Mouse (Mus musculus) heart, adult 2 months (tissue): Measurements from ENCODE around the gene Klc4. TPM values are rescaled to one million over a fixed set of nuclear protein-coding genes. Genes with fewer than 3 reads are reported as not detected.
A peak's percentile ranks its signal among the peaks of the same experiment; 100 is the strongest.

Experiments
- DNase-seq, 2 experiments: peaks; one replicate each; pipeline ENCODE4 v3.0.0; 2021
- H3K27ac ChIP-seq: fragments of 200-600 bp; 2 replicates; pipeline ENCODE4 v1.8.1; 2022
- H3K27me3 ChIP-seq: fragments of 200-500 bp; 2 replicates; pipeline ENCODE4 v1.6.1; 2012; ENCODE audit warnings: mild to moderate bottlenecking, low read length, inconsistent platforms, mixed read lengths; ENCODE audit not compliant: control insufficient read depth, insufficient read depth
- H3K36me3 ChIP-seq: fragments of 200-500 bp; 2 replicates; pipeline ENCODE4 v1.6.1; 2012; ENCODE audit warnings: low read length, inconsistent platforms; ENCODE audit not compliant: control insufficient read depth, insufficient read depth
- H3K4me1 ChIP-seq: fragments of 200-500 bp; 2 replicates; pipeline ENCODE4 v1.6.1; 2011; ENCODE audit warnings: low read length; ENCODE audit not compliant: control insufficient read depth, insufficient read depth
- H3K4me3 ChIP-seq: fragments of 200-600 bp; 2 replicates; pipeline ENCODE4 v1.8.1; 2022
- H3K79me2 ChIP-seq: fragments of 200-500 bp; replicated peaks from 2 replicates; pipeline ENCODE4 v1.6.1; 2012; ENCODE audit warnings: mild to moderate bottlenecking, inconsistent platforms, low read length, moderate library complexity, mixed read lengths; ENCODE audit not compliant: control insufficient read depth, insufficient read depth
- H3K9ac ChIP-seq: fragments of 200-500 bp; 2 replicates; pipeline ENCODE4 v1.6.1; 2012; ENCODE audit warnings: low read depth, mild to moderate bottlenecking, control low read depth, inconsistent platforms, low read length, mixed read lengths
- CTCF ChIP-seq: fragments of 200-600 bp; IDR thresholded peaks from 2 replicates; pipeline ENCODE4 v1.8.1; 2022; ENCODE audit warnings: antibody characterized with exemption, mild to moderate bottlenecking, moderate library complexity
- EP300 ChIP-seq: fragments of 200-500 bp; IDR thresholded peaks from 2 replicates; pipeline ENCODE4 v1.6.1; 2011; ENCODE audit warnings: low read depth, low read length, control low read depth; ENCODE audit not compliant: insufficient read depth
- POLR2A ChIP-seq: fragments of 200-500 bp; IDR thresholded peaks from 2 replicates; pipeline ENCODE4 v1.6.1; 2011; ENCODE audit warnings: mild to moderate bottlenecking, low read depth, low read length, control low read depth; ENCODE audit not compliant: insufficient read depth
- WGBS: fragments of 180-500 bp; shearing (Covaris S2); methylation state at CpG from one replicate; pipeline ENCODE4 v1.1.7; 2018; 5-methylcytosine and 5-hydroxymethylcytosine counted together
- intact Hi-C: fragments of 180-260 bp; cut with DNase I; formaldehyde crosslinking; loops from one replicate; pipeline ENCODE4 v1.15.1; 2025
- polyA plus RNA-seq: library from polyadenylated mRNA; depleted of rRNA; stranded (reverse); fragments of >200 nt; gene quantifications from 2 replicates; pipeline ENCODE4 v1.2.3, GENCODE M21; 2012
- total RNA-seq, 2 experiments: library from RNA; stranded (reverse); gene quantifications; 2 replicates each; pipeline ENCODE4 v1.2.3; 2021

The Klc4 gene
- total and polyA plus RNA-seq, 3 experiments, result 20.9 to 25.7 (median 23.5) TPM

- Histone ChIP-seq H3K4me3 (peak within 1 kb of the TSS; percentile 95), H3K27me3 (no peaks in the 10 kb centered on the region), H3K36me3 (no peaks in the 10 kb centered on the region), H3K27ac (peak within 1 kb of the TSS; percentile 95), H3K4me1 (peaks cover 10% of the 10 kb centered on the region), H3K79me2 (no peaks in the 10 kb centered on the region), H3K9ac (peak within 1 kb of the TSS; percentile 52)
- intact Hi-C loops, result loop anchor here (2.0 kb wide), 1 partner anchor 16 kb away; no protein-coding TSS in a partner anchor
- WGBS, result 63% methylated on average over 9 of the region's 9 CpGs
- peak; percentile 41 to 48 for DNase-seq
- TF ChIP-seq CTCF, result no peak
- TF ChIP-seq EP300, result no peak
- no peak for TF ChIP-seq POLR2A
Measured at GRCm38 (mm10) chr17:46678416-46678815, 32.6 kb upstream of the Klc4 start, which contains the start of gene Mea1. Gene Mea1 (plus strand): TSS chr17:46678793.

- no peak for TF ChIP-seq EP300
- TF ChIP-seq CTCF, result no peak
- no peak for TF ChIP-seq POLR2A
- 28% methylated on average over 15 of the region's 15 CpGs for WGBS
- Histone ChIP-seq H3K27me3 (no peaks in the 10 kb centered on the region), H3K27ac (peak overlapping the region; percentile 80), H3K36me3 (no peaks in the 10 kb centered on the region), H3K4me1 (peaks cover 5% of the 10 kb centered on the region), H3K9ac (peak overlapping the region; percentile 50), H3K4me3 (peak overlapping the region; percentile 60), H3K79me2 (no peaks in the 10 kb centered on the region; the same call in 1 of the 2 replicates)
- no peak for DNase-seq
- intact Hi-C loops, result no loop called here
Measured at GRCm38 (mm10) chr17:46674530-46675283, 28.9 kb upstream of the Klc4 start.

GRCm38 (mm10) chr17:46673850-46674529 is 28.2 kb upstream of the Klc4 start, which contains the start of gene Rrp36:
Gene Rrp36 (minus strand): TSS chr17:46674352.
- H3K4me3 ChIP-seq, result peak within 1 kb of the TSS; percentile 60
- TF ChIP-seq POLR2A (peak; percentile 91), EP300 (peak; percentile 82; the same call in 1 of the 2 replicates), CTCF (no peak)
- no peaks in the 10 kb centered on the region; the same call in 1 of the 2 replicates for H3K79me2 ChIP-seq
- peak within 1 kb of the TSS; percentile 80 for H3K27ac ChIP-seq
- H3K9ac ChIP-seq, result peak within 1 kb of the TSS; percentile 80
- intact Hi-C loops, result no loop called here
- peaks cover 3% of the 10 kb centered on the region; the same call in 1 of the 2 replicates for H3K4me1 ChIP-seq
- H3K36me3 ChIP-seq, result no peaks in the 10 kb centered on the region
- DNase-seq, result peak; percentile 92 to 93
- H3K27me3 ChIP-seq, result no peaks in the 10 kb centered on the region
- under 1% methylated on average over 43 of the region's 43 CpGs for WGBS

- Histone ChIP-seq H3K79me2 (no peaks in the 10 kb centered on the region; the same call in 1 of the 2 replicates), H3K27me3 (no peaks in the 10 kb centered on the region), H3K9ac (no peak overlapping the region), H3K4me1 (peaks cover 1% of the 10 kb centered on the region; the same call in 1 of the 2 replicates), H3K36me3 (no peaks in the 10 kb centered on the region), H3K27ac (no peak overlapping the region), H3K4me3 (no peak overlapping the region)
- WGBS, result 96% methylated on average over 10 of the region's 10 CpGs
- no peak for DNase-seq
- intact Hi-C loops, result no loop called here
- TF ChIP-seq POLR2A (no peak), CTCF (no peak), EP300 (no peak)
Measured at GRCm38 (mm10) chr17:46669911-46670310, 24.1 kb upstream of the Klc4 start.

GRCm38 (mm10) chr17:46667712-46668111 is 21.9 kb upstream of the Klc4 start:
- 64% methylated on average over 16 of the region's 16 CpGs for WGBS

More at GRCm38 (mm10) chr17:46667712-46668111, 21.9 kb upstream of the Klc4 start:
- H3K9ac ChIP-seq, result peak overlapping the region; percentile 24; the same call in 1 of the 2 replicates
- intact Hi-C loops, result no loop called here
- H3K36me3 ChIP-seq, result no peaks in the 10 kb centered on the region
- H3K4me1 ChIP-seq, result no peaks in the 10 kb centered on the region
- H3K4me3 ChIP-seq, result no peak overlapping the region
- H3K27me3 ChIP-seq, result no peaks in the 10 kb centered on the region
- no peaks in the 10 kb centered on the region; the same call in 1 of the 2 replicates for H3K79me2 ChIP-seq
- DNase-seq, result peak in 1 of 2 experiments; percentile 58
- TF ChIP-seq POLR2A (no peak), EP300 (no peak), CTCF (no peak)
- peak overlapping the region; percentile 16; the same call in 1 of the 2 replicates for H3K27ac ChIP-seq
